ENCODE assay signal across 8 mouse cellular contexts in genomic region chr4:62470598-62471051, GRCm38 (mm10). TPM values are rescaled to one million over a fixed set of nuclear protein-coding genes. Genes with fewer than 3 reads are reported as not detected.
DNase-seq lines count a peak whose midpoint lies in the region; ATAC-seq lines count a peak whose summit lies in the region.

Wdr31 (minus strand) TSS chr4:62470896.

- ATAC-seq in hindbrain, embryonic 12.5 days (ENCODE audit: low FRiP score), result peak; percentile 90

- H3K9me3 ChIP-seq in hindbrain, embryonic 12.5 days (replicated peaks), result no peaks in the 10 kb centered on the region

- H3K4me3 ChIP-seq in hindbrain, embryonic 12.5 days, result peak within 1 kb of the TSS; percentile 53

- no peaks in the 10 kb centered on the region for H3K4me1 ChIP-seq in hindbrain, embryonic 12.5 days

- H3K36me3 ChIP-seq in hindbrain, embryonic 12.5 days, result no peaks in the 10 kb centered on the region

- peak; percentile 87 for DNase-seq in R1 (ENCODE audit: low read depth, low spot score)
- DNase-seq in cerebellum, postnatal 10 days, result peak; percentile 88 to 89
- peak; percentile 65 to 82 for DNase-seq in frontal cortex, postnatal 10 days (ENCODE audit: low spot score in 2 of 2)
- peak; percentile 80 to 81 for DNase-seq in layer of hippocampus, postnatal 14 days (ENCODE audit: low spot score in 2 of 2)
- DNase-seq in lung, postnatal 10 days, result peak; percentile 87
- DNase-seq in ovary, postnatal 36 days (ENCODE audit: low spot score), result peak; percentile 84
- DNase-seq in thymus, postnatal 14 days, result peak; percentile 86

- H3K9ac ChIP-seq in hindbrain, embryonic 12.5 days, result peak within 1 kb of the TSS; percentile 61

- H3K27me3 ChIP-seq in hindbrain, embryonic 12.5 days, result no peaks in the 10 kb centered on the region

- WGBS in hindbrain, embryonic 12.5 days, result 2% methylated on average over 30 of the region's 30 CpGs

- H3K27ac ChIP-seq in hindbrain, embryonic 12.5 days, result no peak within 1 kb of the TSS

- H3K4me2 ChIP-seq in hindbrain, embryonic 12.5 days (replicated peaks), result peak within 1 kb of the TSS; percentile 70

RNA-seq across cellular contexts. Expression of gene Wdr31, which starts in this region (rescaled TPM):
- polyA plus RNA-seq in hindbrain, embryonic 12.5 days (2016; fragmentation: Nextera tagmentation; extraction: Ambion mirVana), result 8.2 and 9.0 TPM in 2 replicates
- 1 to 10 TPM; 5.4 to 5.8 TPM for total RNA-seq in layer of hippocampus, postnatal 14 days (2021)
